Mouse (Mus musculus): ENCODE measurements at regions not wholly inside any gene's neighbourhood (a gene's known extent, or its start where the extent isn't known, plus 50 kb on each side); places are given as distances from the start of the nearest gene placed in this dataset.
A peak's percentile ranks its signal among the peaks of the same experiment; 100 is the strongest.

GRCm38 (mm10) chr3:149105709-149106450, 115.5 kb upstream of the Adgrl2 start:
- no peak overlapping the region for H3K4me3 ChIP-seq (replicated peaks)
- H3K4me2 ChIP-seq (replicated peaks), result no peak overlapping the region
- no peak overlapping the region for H3K9ac ChIP-seq
- H3K36me3 ChIP-seq, result no peaks in the 10 kb centered on the region
- no peak overlapping the region for H3K27ac ChIP-seq
- peaks cover 6% of the 10 kb centered on the region; the same call in 1 of the 2 replicates for H3K4me1 ChIP-seq (replicated peaks)
- H3K9me3 ChIP-seq, result no peaks in the 10 kb centered on the region
- H3K27me3 ChIP-seq (replicated peaks), result no peaks in the 10 kb centered on the region
- ATAC-seq, result peak; percentile 52
- 49% methylated on average over 13 of the region's 13 CpGs for WGBS

- H3K27ac ChIP-seq, result no peak overlapping the region
- no peak for ATAC-seq
- H3K36me3 ChIP-seq, result no peaks in the 10 kb centered on the region
- 0 out of 2 replicates have a peak, but pooled peaks cover under 1% of the 10 kb centered on the region for H3K4me1 ChIP-seq (replicated peaks)
- H3K9me3 ChIP-seq, result no peaks in the 10 kb centered on the region
- WGBS, result 68% methylated on average over 4 of the region's 4 CpGs
- no peak overlapping the region for H3K4me2 ChIP-seq (replicated peaks)
- no peak overlapping the region for H3K9ac ChIP-seq
- no peak overlapping the region for H3K4me3 ChIP-seq (replicated peaks)
- H3K27me3 ChIP-seq (replicated peaks), result no peaks in the 10 kb centered on the region
Measured at GRCm38 (mm10) chr3:149105181-149105580, 114.8 kb upstream of the Adgrl2 start.

GRCm38 (mm10) chr3:149104080-149104479, 113.7 kb upstream of the Adgrl2 start:
- Histone ChIP-seq H3K4me3 (replicated peaks) (no peak overlapping the region), H3K4me2 (replicated peaks) (no peak overlapping the region), H3K36me3 (no peaks in the 10 kb centered on the region), H3K9ac (no peak overlapping the region), H3K27ac (no peak overlapping the region), H3K27me3 (replicated peaks) (no peaks in the 10 kb centered on the region), H3K9me3 (no peaks in the 10 kb centered on the region), H3K4me1 (replicated peaks) (no peaks in the 10 kb centered on the region)
- WGBS, result 82% methylated on average over 6 of the region's 6 CpGs
- ATAC-seq, result no peak

GRCm38 (mm10) chr3:149103469-149103868, 113.1 kb upstream of the Adgrl2 start:
- Histone ChIP-seq H3K27ac (no peak overlapping the region), H3K36me3 (no peaks in the 10 kb centered on the region), H3K9ac (no peak overlapping the region), H3K9me3 (no peaks in the 10 kb centered on the region), H3K4me2 (replicated peaks) (no peak overlapping the region), H3K27me3 (replicated peaks) (no peaks in the 10 kb centered on the region), H3K4me1 (replicated peaks) (no peaks in the 10 kb centered on the region), H3K4me3 (replicated peaks) (no peak overlapping the region)
- 82% methylated on average over 3 of the region's 3 CpGs for WGBS
- no peak for ATAC-seq

GRCm38 (mm10) chr3:149102846-149103245, 112.5 kb upstream of the Adgrl2 start:
- WGBS, result 79% methylated on average over 8 of the region's 8 CpGs
- Histone ChIP-seq H3K36me3 (no peaks in the 10 kb centered on the region), H3K9me3 (no peaks in the 10 kb centered on the region), H3K4me2 (replicated peaks) (no peak overlapping the region), H3K4me1 (replicated peaks) (no peaks in the 10 kb centered on the region), H3K27me3 (replicated peaks) (no peaks in the 10 kb centered on the region), H3K27ac (no peak overlapping the region), H3K9ac (no peak overlapping the region), H3K4me3 (replicated peaks) (no peak overlapping the region)
- ATAC-seq, result no peak

GRCm38 (mm10) chr3:149101785-149102184, 111.4 kb upstream of the Adgrl2 start:
- Histone ChIP-seq H3K9ac (no peak overlapping the region), H3K4me2 (replicated peaks) (no peak overlapping the region), H3K27ac (no peak overlapping the region), H3K9me3 (no peaks in the 10 kb centered on the region), H3K4me3 (replicated peaks) (no peak overlapping the region), H3K4me1 (replicated peaks) (no peaks in the 10 kb centered on the region), H3K27me3 (replicated peaks) (no peaks in the 10 kb centered on the region), H3K36me3 (no peaks in the 10 kb centered on the region)
- 81% methylated on average over 10 of the region's 10 CpGs for WGBS
- no peak for ATAC-seq

GRCm38 (mm10) chr3:149098764-149099163, 108.4 kb upstream of the Adgrl2 start:
- no peak for ATAC-seq
- no peak overlapping the region for H3K27ac ChIP-seq
- no peak overlapping the region for H3K4me3 ChIP-seq (replicated peaks)
- no peak overlapping the region for H3K4me2 ChIP-seq (replicated peaks)
- no peaks in the 10 kb centered on the region for H3K9me3 ChIP-seq
- H3K27me3 ChIP-seq (replicated peaks), result no peaks in the 10 kb centered on the region
- H3K9ac ChIP-seq, result no peak overlapping the region
- H3K4me1 ChIP-seq (replicated peaks), result no peaks in the 10 kb centered on the region
- no peaks in the 10 kb centered on the region for H3K36me3 ChIP-seq
- 48% methylated on average over 4 of the region's 4 CpGs for WGBS

- H3K9ac ChIP-seq, result no peak overlapping the region
- WGBS, result 63% methylated on average over 4 of the region's 4 CpGs
- no peak for ATAC-seq
- no peak overlapping the region for H3K4me3 ChIP-seq (replicated peaks)
- H3K9me3 ChIP-seq, result no peaks in the 10 kb centered on the region
- H3K4me2 ChIP-seq (replicated peaks), result no peak overlapping the region
- no peaks in the 10 kb centered on the region for H3K4me1 ChIP-seq (replicated peaks)
- H3K27me3 ChIP-seq (replicated peaks), result no peaks in the 10 kb centered on the region
- no peaks in the 10 kb centered on the region for H3K36me3 ChIP-seq
- H3K27ac ChIP-seq, result no peak overlapping the region
Measured at GRCm38 (mm10) chr3:149097026-149097425, 106.7 kb upstream of the Adgrl2 start.

- Histone ChIP-seq H3K27me3 (replicated peaks) (no peaks in the 10 kb centered on the region), H3K9me3 (no peaks in the 10 kb centered on the region), H3K27ac (no peak overlapping the region), H3K4me1 (replicated peaks) (peaks cover under 1% of the 10 kb centered on the region; the same call in 1 of the 2 replicates), H3K36me3 (no peaks in the 10 kb centered on the region), H3K4me2 (replicated peaks) (peak overlapping the region; percentile 34; the same call in 1 of the 2 replicates), H3K4me3 (replicated peaks) (no peak overlapping the region), H3K9ac (no peak overlapping the region)
- WGBS, result 16% methylated on average over 5 of the region's 5 CpGs
- no peak for ATAC-seq
Measured at GRCm38 (mm10) chr3:149092649-149093048, 102.3 kb upstream of the Adgrl2 start.

- Histone ChIP-seq H3K36me3 (no peaks in the 10 kb centered on the region), H3K4me2 (replicated peaks) (no peak overlapping the region), H3K9ac (no peak overlapping the region), H3K27ac (no peak overlapping the region), H3K9me3 (no peaks in the 10 kb centered on the region), H3K27me3 (replicated peaks) (no peaks in the 10 kb centered on the region), H3K4me1 (replicated peaks) (peaks cover 4% of the 10 kb centered on the region), H3K4me3 (replicated peaks) (no peak overlapping the region)
- no peak for ATAC-seq
- WGBS, result 62% methylated on average over 5 of the region's 5 CpGs
Measured at GRCm38 (mm10) chr3:149090103-149090502, 99.7 kb upstream of the Adgrl2 start.

GRCm38 (mm10) chr3:149088621-149089128, 98.3 kb upstream of the Adgrl2 start:
- peak; percentile 31; the same call in 1 of the 2 replicates for ATAC-seq
- H3K4me2 ChIP-seq (replicated peaks), result peak overlapping the region; percentile 52
- WGBS, result 18% methylated on average over 16 of the region's 16 CpGs
- no peaks in the 10 kb centered on the region for H3K36me3 ChIP-seq
- H3K27me3 ChIP-seq (replicated peaks), result no peaks in the 10 kb centered on the region
- H3K27ac ChIP-seq, result no peak overlapping the region
- H3K9ac ChIP-seq, result no peak overlapping the region
- peak overlapping the region; percentile 9; the same call in 1 of the 2 replicates for H3K4me3 ChIP-seq (replicated peaks)
- no peaks in the 10 kb centered on the region for H3K9me3 ChIP-seq
- H3K4me1 ChIP-seq (replicated peaks), result peaks cover 7% of the 10 kb centered on the region

- Histone ChIP-seq H3K27me3 (replicated peaks) (no peaks in the 10 kb centered on the region), H3K27ac (peak overlapping the region; percentile 44; the same call in 1 of the 2 replicates), H3K4me3 (replicated peaks) (no peak overlapping the region), H3K4me1 (replicated peaks) (peaks cover 12% of the 10 kb centered on the region), H3K4me2 (replicated peaks) (peak overlapping the region; percentile 5; the same call in 1 of the 2 replicates), H3K9ac (no peak overlapping the region), H3K9me3 (no peaks in the 10 kb centered on the region), H3K36me3 (no peaks in the 10 kb centered on the region)
- 62% methylated on average over 8 of the region's 8 CpGs for WGBS
- ATAC-seq, result peak; percentile 78
Measured at GRCm38 (mm10) chr3:149087488-149087887, 97.1 kb upstream of the Adgrl2 start.

- Histone ChIP-seq H3K4me2 (replicated peaks) (no peak overlapping the region), H3K9ac (no peak overlapping the region), H3K27ac (0 out of 2 replicates have a peak overlapping the region, but pooled peaks have one; percentile 7), H3K9me3 (no peaks in the 10 kb centered on the region), H3K36me3 (no peaks in the 10 kb centered on the region), H3K4me1 (replicated peaks) (peaks cover 12% of the 10 kb centered on the region), H3K4me3 (replicated peaks) (no peak overlapping the region), H3K27me3 (replicated peaks) (no peaks in the 10 kb centered on the region)
- 30% methylated on average over 5 of the region's 5 CpGs for WGBS
- ATAC-seq, result no peak
Measured at GRCm38 (mm10) chr3:149086704-149087103, 96.3 kb upstream of the Adgrl2 start.

All from intestine, embryonic 15.5 days (tissue).